Mouse (Mus musculus) heart, embryonic 15.5 days (tissue): ENCODE data around the gene Slc15a1. TPM values are rescaled to one million over a fixed set of nuclear protein-coding genes. Genes with fewer than 3 reads are reported as not detected.

ENCODE experiments used
- ATAC-seq: fragments of 200-750 bp; cut with Nextera tagmentation; replicated peaks from 2 replicates; pipeline ENCODE4 v1.8.0; 2017; ENCODE audit warnings: low read depth, moderate TSS enrichment; ENCODE audit not compliant: insufficient number of reproducible peaks, insufficient read depth, low FRiP score
- H3K27ac ChIP-seq: fragments of 300-500 bp; sonication (generic); 2 replicates; pipeline ENCODE4 v1.5.1; 2015; ENCODE audit warnings: mild to moderate bottlenecking, inconsistent platforms
- H3K27me3 ChIP-seq: fragments of 300-500 bp; sonication (generic); 2 replicates; pipeline ENCODE4 v1.6.1; 2015; ENCODE audit warnings: inconsistent platforms
- H3K36me3 ChIP-seq: fragments of 300-500 bp; sonication (generic); 2 replicates; pipeline ENCODE4 v1.6.1; 2015; ENCODE audit warnings: mild to moderate bottlenecking, inconsistent platforms
- H3K4me1 ChIP-seq: fragments of 300-500 bp; sonication (generic); replicated peaks from 2 replicates; pipeline ENCODE4 v1.6.1; 2015; ENCODE audit warnings: inconsistent platforms
- H3K4me2 ChIP-seq: fragments of 300-500 bp; sonication (generic); 2 replicates; pipeline ENCODE4 v1.6.1; 2015; ENCODE audit warnings: inconsistent platforms, mild to moderate bottlenecking, moderate library complexity
- H3K4me3 ChIP-seq: fragments of 300-500 bp; sonication (generic); 2 replicates; pipeline ENCODE4 v1.5.1; 2015; ENCODE audit warnings: mild to moderate bottlenecking, inconsistent platforms
- H3K9ac ChIP-seq: fragments of 300-500 bp; sonication (generic); 2 replicates; pipeline ENCODE4 v1.6.1; 2015; ENCODE audit warnings: mild to moderate bottlenecking, inconsistent platforms
- H3K9me3 ChIP-seq: fragments of 300-500 bp; sonication (generic); replicated peaks from 2 replicates; pipeline ENCODE4 v1.6.1; 2016; ENCODE audit warnings: inconsistent platforms
- WGBS: fragments of 180-500 bp; shearing (Covaris S2); methylation state at CpG from one replicate; pipeline ENCODE4 v1.1.7; 2015; ENCODE audit warnings: mixed read lengths; 5-methylcytosine and 5-hydroxymethylcytosine counted together
- polyA plus RNA-seq: library from polyadenylated mRNA; unstranded; fragments of >200 nt; fragmentation: Nextera tagmentation; extraction: Ambion mirVana; gene quantifications from 2 replicates; pipeline ENCODE4 v1.2.1, GENCODE M21; 2015

Slc15a1 gene
- polyA plus RNA-seq, 1 experiment from 2014 or later = 0.18 TPM

DNA sequence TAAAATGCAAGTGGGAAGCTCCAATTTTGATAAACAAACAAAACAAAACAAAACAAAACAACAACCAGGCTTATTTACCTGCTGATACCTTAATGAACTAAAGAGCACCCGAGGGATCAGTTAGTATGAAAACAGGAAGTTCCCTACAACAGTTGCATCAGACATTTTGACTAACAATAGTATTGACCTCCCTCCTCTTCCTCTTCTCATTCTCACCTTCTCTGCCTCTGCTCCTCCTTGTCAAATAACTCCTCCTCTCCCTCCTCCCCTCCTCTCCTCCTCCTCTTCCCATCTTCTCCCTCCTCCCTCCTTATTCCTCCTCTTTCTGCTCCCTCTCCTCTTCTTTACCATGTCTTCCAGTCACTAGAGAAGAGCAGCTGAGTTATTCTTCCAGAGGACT is 22.1 kb upstream of the Slc15a1 start:
- no peak for ATAC-seq
- H3K9ac ChIP-seq = no peak overlapping the region
- H3K4me1 ChIP-seq = no peaks in the 10 kb centered on the region; the same call in 1 of the 2 replicates
- H3K4me3 ChIP-seq = no peak overlapping the region
- H3K36me3 ChIP-seq = no peaks in the 10 kb centered on the region
- H3K27ac ChIP-seq = no peak overlapping the region
- no peaks in the 10 kb centered on the region for H3K27me3 ChIP-seq
- H3K9me3 ChIP-seq = no peaks in the 10 kb centered on the region
- 47% methylated on average over 1 of the region's 1 CpGs for WGBS
- H3K4me2 ChIP-seq = no peak overlapping the region

DNA sequence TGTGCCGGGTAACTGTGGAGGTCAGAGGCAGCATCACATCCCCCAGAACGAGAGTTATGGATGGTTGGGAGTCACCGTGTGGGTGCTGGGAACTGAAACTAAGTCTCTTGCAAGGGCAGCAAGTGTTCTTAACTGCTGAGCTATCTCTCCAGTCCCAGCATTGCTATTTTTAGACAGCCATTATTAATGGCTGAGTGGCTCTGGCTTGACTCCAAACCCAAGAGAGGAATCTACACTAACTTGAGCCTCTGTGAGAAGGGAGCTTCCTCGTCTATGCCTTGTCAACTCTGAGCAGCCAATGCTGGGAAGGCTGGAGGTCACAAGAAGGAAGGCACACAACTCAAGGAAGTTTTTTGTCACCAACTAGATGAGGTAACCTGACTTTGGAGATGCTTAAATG is 16.7 kb upstream of the Slc15a1 start:
- Histone ChIP-seq H3K27ac (peak overlapping the region; percentile 56), H3K9me3 (no peaks in the 10 kb centered on the region), H3K36me3 (no peaks in the 10 kb centered on the region), H3K9ac (no peak overlapping the region), H3K4me1 (peaks cover 12% of the 10 kb centered on the region), H3K27me3 (no peaks in the 10 kb centered on the region), H3K4me3 (no peak overlapping the region), H3K4me2 (peak overlapping the region; percentile 3; the same call in 1 of the 2 replicates)
- WGBS = 35% methylated on average over 4 of the region's 4 CpGs
- peak; percentile 75 for ATAC-seq

DNA sequence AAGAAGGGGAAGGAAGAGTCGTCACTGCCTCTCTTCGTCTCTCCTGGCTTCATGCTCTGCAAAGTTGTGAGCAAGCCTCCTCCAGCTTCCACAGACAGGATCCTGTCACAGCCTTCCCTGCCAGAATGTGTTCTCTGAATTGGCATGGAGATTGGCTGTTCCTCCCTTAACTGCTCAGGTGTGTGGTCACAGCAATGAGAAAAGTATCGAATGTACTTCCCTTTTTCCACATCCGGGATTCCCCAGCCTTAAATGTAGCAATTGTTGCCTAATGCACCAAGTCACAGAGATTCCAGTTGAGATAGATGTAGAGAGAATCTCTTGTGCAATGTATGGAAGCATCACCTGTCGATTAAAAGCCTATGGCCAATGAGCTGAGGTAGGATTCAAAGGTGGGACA is 11.8 kb upstream of the Slc15a1 start:
- ATAC-seq = no peak

DNA sequence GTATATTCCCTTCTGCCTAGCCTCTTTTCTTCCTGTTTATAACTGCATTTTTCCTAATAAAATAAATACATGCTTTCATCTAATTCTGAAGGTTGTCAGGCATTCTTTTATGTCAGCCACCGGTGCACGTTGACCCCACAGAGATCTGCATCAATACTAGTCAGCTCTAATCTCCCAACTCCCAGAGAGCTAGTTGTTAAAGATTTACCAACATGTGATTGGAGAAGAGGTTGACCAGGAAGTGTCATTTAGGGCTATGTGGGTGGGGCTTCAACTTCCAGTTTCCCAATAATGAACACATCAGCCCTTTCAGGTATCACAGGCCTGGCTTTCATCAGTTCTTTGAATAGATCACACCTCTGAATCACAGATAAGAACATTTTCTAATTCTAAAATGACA is 3.9 kb upstream of the Slc15a1 start:
- Histone ChIP-seq H3K4me1 (peaks cover 11% of the 10 kb centered on the region; the same call in 1 of the 2 replicates), H3K4me3 (no peak overlapping the region), H3K27me3 (peaks cover 24% of the 10 kb centered on the region), H3K9ac (no peak overlapping the region), H3K36me3 (no peaks in the 10 kb centered on the region), H3K27ac (no peak overlapping the region), H3K4me2 (no peak overlapping the region), H3K9me3 (no peaks in the 10 kb centered on the region)
- WGBS = 79% methylated on average over 2 of the region's 2 CpGs
- no peak for ATAC-seq

More for the DNA sequence above, 11.8 kb upstream of the Slc15a1 start:
- Histone ChIP-seq H3K4me1 (peaks cover 9% of the 10 kb centered on the region), H3K4me2 (no peak overlapping the region), H3K27ac (no peak overlapping the region), H3K4me3 (no peak overlapping the region), H3K9ac (no peak overlapping the region), H3K27me3 (no peaks in the 10 kb centered on the region), H3K9me3 (no peaks in the 10 kb centered on the region), H3K36me3 (no peaks in the 10 kb centered on the region)
- WGBS = 74% methylated on average over 5 of the region's 5 CpGs

DNA sequence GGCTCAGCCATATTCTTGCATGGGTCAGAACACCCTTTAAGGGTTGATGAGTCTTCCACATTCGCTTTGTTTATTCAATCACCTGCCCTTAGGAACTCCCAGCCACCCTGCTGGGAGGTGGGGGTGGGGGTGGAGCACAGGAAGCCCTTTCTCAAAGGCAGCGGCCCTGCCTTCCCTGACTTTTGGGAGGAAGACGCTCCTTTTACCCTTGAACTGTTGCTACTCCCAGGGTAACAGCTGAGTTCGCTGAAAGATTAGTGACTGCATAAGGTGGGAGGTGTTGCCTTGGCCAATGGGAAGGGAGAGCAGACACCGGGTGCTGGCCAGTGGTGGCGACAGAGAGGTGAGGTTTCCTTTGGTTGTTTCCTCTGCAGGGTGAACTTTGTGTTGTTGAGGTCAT is 1.3 kb upstream of the Slc15a1 start:
- no peak overlapping the region for H3K4me2 ChIP-seq
- H3K27me3 ChIP-seq = peaks cover 30% of the 10 kb centered on the region
- no peak overlapping the region for H3K27ac ChIP-seq
- no peak overlapping the region for H3K9ac ChIP-seq
- H3K36me3 ChIP-seq = no peaks in the 10 kb centered on the region
- H3K9me3 ChIP-seq = no peaks in the 10 kb centered on the region
- ATAC-seq = no peak
- WGBS = 16% methylated on average over 6 of the region's 6 CpGs
- no peak overlapping the region for H3K4me3 ChIP-seq
- H3K4me1 ChIP-seq = peaks cover 11% of the 10 kb centered on the region; the same call in 1 of the 2 replicates

DNA sequence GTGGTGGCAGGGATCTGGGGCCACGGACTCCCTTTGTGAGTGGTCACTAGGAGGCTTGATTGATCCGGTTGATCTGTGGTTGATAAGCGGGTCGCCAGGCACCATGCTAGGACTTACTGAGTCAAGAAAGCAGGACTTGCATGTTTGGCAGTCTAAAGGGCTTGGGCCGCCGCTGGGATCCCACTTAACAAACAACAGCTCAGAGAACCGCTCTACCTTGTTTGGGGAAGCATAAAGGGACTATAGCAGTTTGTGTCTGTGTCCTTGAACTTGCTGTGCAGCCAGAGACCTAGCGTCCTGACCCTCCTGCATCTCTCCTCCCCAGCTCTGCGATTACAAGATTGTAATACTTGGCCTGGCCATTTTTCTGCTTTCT is 421 bp upstream of the Slc15a1 start:
- H3K27me3 ChIP-seq = peaks cover 30% of the 10 kb centered on the region
- H3K4me1 ChIP-seq = peaks cover 11% of the 10 kb centered on the region; the same call in 1 of the 2 replicates
- peak overlapping the region; percentile 61; the same call in 1 of the 2 replicates for H3K4me2 ChIP-seq
- H3K4me3 ChIP-seq = peak overlapping the region; percentile 34
- H3K36me3 ChIP-seq = no peaks in the 10 kb centered on the region
- H3K9me3 ChIP-seq = no peaks in the 10 kb centered on the region
- ATAC-seq = no peak
- no peak overlapping the region for H3K27ac ChIP-seq
- WGBS = 36% methylated on average over 9 of the region's 9 CpGs
- no peak overlapping the region for H3K9ac ChIP-seq

DNA sequence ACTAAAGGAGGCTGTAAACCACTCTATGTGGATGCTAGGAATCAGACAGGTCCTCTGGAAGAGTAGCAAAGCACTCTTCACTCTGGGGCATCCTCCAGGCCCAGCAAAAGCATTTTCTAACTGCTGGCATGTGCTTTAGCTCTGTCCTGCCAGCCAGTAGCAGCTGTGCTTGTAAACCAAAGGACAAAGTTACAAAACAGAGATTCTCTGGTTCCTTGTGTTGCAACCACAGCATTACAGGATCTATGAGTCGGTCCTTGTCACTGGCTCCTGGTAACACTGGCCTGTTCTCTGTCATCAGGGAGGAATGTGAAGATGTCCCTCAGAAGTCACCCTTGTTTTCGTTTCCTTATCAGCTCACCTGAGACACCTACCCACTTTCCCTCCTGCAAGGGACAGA is 4.5 kb downstream of the Slc15a1 start:
- peaks cover 7% of the 10 kb centered on the region; the same call in 1 of the 2 replicates for H3K4me1 ChIP-seq
- no peak overlapping the region for H3K4me3 ChIP-seq
- no peak for ATAC-seq
- no peaks in the 10 kb centered on the region for H3K9me3 ChIP-seq
- H3K4me2 ChIP-seq = no peak overlapping the region
- peaks cover 23% of the 10 kb centered on the region for H3K27me3 ChIP-seq
- no peak overlapping the region for H3K27ac ChIP-seq
- H3K36me3 ChIP-seq = no peaks in the 10 kb centered on the region
- no peak overlapping the region for H3K9ac ChIP-seq
- 37% methylated on average over 2 of the region's 2 CpGs for WGBS

DNA sequence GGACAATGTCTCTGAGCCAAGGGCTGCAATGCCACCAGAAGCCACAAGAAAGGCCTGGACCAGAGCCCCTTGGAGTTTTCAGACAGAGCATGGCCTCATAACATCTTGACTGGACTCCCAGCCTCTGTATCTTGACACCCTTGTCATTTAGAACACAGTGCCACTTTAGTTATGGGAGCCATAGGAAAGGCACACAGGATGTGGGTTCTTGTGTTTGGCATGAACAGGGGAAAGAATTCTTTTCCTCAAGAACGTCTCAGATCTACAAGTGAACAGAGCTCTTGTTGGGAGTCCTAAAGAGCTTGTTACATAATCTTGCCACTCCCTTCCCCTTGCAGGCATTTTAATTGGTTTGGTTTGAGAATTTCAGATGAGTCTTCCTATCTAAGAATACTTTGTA is 5.3 kb downstream of the Slc15a1 start:
- Histone ChIP-seq H3K9me3 (no peaks in the 10 kb centered on the region), H3K36me3 (no peaks in the 10 kb centered on the region), H3K4me2 (no peak overlapping the region), H3K4me3 (no peak overlapping the region), H3K9ac (no peak overlapping the region), H3K4me1 (peaks cover 2% of the 10 kb centered on the region; the same call in 1 of the 2 replicates), H3K27me3 (peaks cover 15% of the 10 kb centered on the region), H3K27ac (no peak overlapping the region)
- 30% methylated on average over 1 of the region's 1 CpGs for WGBS
- ATAC-seq = no peak

DNA sequence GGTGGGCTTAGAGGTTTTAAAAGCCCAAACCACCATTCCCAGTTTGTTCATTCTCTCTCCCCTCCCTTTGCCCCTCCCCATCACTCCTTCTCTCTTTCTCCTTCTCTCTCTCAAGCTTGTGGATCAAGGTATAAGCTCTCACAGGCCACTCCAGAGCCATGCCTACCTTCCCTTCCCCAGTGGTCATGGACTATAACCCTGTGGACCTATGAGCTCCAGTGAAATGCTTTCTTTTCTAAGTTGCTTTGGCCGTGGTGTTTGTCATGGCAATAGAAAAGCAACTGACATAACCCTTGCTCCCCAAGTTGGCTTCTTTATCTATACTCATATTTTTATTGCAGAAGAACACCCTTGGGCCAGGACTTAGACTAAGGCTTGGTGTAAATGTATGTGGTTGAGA is 7.3 kb downstream of the Slc15a1 start:
- WGBS = 92% methylated on average over 1 of the region's 1 CpGs

DNA sequence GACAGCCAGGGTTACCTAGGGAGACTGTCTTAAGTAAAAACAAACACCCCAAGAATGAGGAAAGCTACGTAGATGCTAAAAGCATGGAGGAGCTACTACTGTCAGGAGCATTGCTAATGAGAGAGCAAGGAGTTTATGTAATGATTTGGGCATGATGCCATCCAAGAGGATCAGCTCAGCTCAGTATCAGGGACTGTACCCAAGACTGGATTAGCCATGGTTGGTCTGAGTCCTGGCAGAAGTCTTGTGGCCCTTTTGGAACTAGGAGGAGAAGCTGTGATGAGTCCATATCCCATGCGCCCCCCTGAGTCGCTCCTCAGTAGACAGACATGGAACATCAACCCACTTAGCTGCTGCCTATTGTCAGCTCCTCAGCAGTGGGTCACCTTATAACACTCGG is 9.3 kb downstream of the Slc15a1 start:
- no peak overlapping the region for H3K4me3 ChIP-seq
- no peaks in the 10 kb centered on the region for H3K36me3 ChIP-seq
- H3K27me3 ChIP-seq = no peaks in the 10 kb centered on the region
- no peak overlapping the region for H3K4me2 ChIP-seq
- H3K9me3 ChIP-seq = no peaks in the 10 kb centered on the region
- H3K9ac ChIP-seq = no peak overlapping the region
- WGBS = 70% methylated on average over 4 of the region's 4 CpGs
- H3K27ac ChIP-seq = no peak overlapping the region
- peaks cover 16% of the 10 kb centered on the region for H3K4me1 ChIP-seq
- no peak for ATAC-seq

More for the DNA sequence above, 7.3 kb downstream of the Slc15a1 start:
- H3K4me3 ChIP-seq = no peak overlapping the region
- H3K4me1 ChIP-seq = peaks cover 7% of the 10 kb centered on the region
- no peak for ATAC-seq
- H3K4me2 ChIP-seq = no peak overlapping the region
- no peak overlapping the region for H3K27ac ChIP-seq
- no peaks in the 10 kb centered on the region for H3K27me3 ChIP-seq
- no peaks in the 10 kb centered on the region for H3K36me3 ChIP-seq
- H3K9ac ChIP-seq = no peak overlapping the region
- H3K9me3 ChIP-seq = no peaks in the 10 kb centered on the region

DNA sequence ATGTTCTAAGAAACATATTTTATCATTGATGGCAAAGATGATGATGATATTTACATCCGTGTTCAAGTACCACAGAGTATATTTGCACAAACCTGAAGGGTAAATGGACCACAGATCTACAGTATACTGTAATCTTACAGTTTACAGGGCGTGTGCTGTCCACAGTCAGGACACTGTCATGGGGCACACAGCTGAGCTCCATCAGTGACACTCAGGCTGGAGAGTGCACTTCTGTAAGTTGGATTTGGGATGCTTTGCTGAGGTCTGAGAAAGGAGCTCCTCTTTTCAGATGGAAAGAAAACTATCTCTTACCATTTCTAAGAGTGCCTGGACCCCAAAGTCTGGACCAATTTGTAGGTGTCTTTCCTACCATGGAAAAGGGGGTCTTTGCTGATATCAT is 9.9 kb downstream of the Slc15a1 start:
- Histone ChIP-seq H3K4me2 (no peak overlapping the region), H3K9ac (no peak overlapping the region), H3K9me3 (no peaks in the 10 kb centered on the region), H3K4me1 (peaks cover 16% of the 10 kb centered on the region), H3K27ac (no peak overlapping the region), H3K4me3 (no peak overlapping the region), H3K36me3 (no peaks in the 10 kb centered on the region), H3K27me3 (no peaks in the 10 kb centered on the region)
- 80% methylated on average over 2 of the region's 2 CpGs for WGBS
- no peak for ATAC-seq

DNA sequence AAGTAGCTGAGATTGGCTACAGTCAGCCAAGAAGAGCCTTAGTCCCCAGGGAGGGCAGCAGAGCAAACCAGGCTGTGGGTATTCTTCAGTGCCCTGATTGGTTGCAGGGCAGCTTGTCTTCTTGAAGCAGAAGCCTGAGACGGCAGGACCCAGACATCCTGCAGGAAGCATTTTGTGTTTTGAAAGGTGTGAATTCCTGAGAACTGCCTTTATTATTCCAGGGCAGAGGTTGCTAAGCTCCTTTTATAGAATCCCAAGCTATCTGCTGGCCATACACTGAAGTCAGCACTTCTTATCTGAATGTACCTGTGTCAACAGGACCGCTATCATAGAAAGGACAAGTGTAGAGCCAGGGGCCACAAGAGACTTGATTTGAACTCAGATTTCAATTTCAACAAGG is 10.8 kb downstream of the Slc15a1 start:
- H3K9me3 ChIP-seq = no peaks in the 10 kb centered on the region
- H3K4me1 ChIP-seq = peaks cover 16% of the 10 kb centered on the region
- H3K36me3 ChIP-seq = no peaks in the 10 kb centered on the region
- no peak overlapping the region for H3K27ac ChIP-seq
- no peak overlapping the region for H3K9ac ChIP-seq
- WGBS = 35% methylated on average over 2 of the region's 2 CpGs
- ATAC-seq = no peak
- no peaks in the 10 kb centered on the region for H3K27me3 ChIP-seq
- H3K4me3 ChIP-seq = no peak overlapping the region
- H3K4me2 ChIP-seq = no peak overlapping the region
